Mouse (Mus musculus) splenic B cell, adult 2 months (primary cell): ENCODE data around the gene 2310009B15Rik.

Source experiments
- DNase-seq: peaks from one replicate; pipeline ENCODE4 v3.0.0-alpha.2; 2011; ENCODE audit warnings: low read depth, low spot score
- H3K27me3 ChIP-seq: 2 replicates; pipeline ENCODE4 v1.6.1; 2012; ENCODE audit warnings: mild to moderate bottlenecking, low read length, moderate library complexity, mixed read lengths; ENCODE audit not compliant: control insufficient read depth, poor library complexity, insufficient read depth, severe bottlenecking
- H3K36me3 ChIP-seq: 2 replicates; pipeline ENCODE4 v1.6.1; 2012; ENCODE audit warnings: mild to moderate bottlenecking, low read length, moderate library complexity, mixed read lengths; ENCODE audit not compliant: control insufficient read depth, poor library complexity, insufficient read depth, severe bottlenecking

2310009B15Rik gene

GRCm38 (mm10) chr1:138835355-138835900 is 21.2 kb downstream of the 2310009B15Rik start:
- H3K36me3 ChIP-seq: no peaks in the 10 kb centered on the region
- peak; percentile 74 for DNase-seq
- peaks cover 3% of the 10 kb centered on the region; the same call in 1 of the 2 replicates for H3K27me3 ChIP-seq

GRCm38 (mm10) chr1:138831309-138831708 is 25.3 kb downstream of the 2310009B15Rik start:
- Histone ChIP-seq H3K36me3 (no peaks in the 10 kb centered on the region), H3K27me3 (peaks cover 2% of the 10 kb centered on the region; the same call in 1 of the 2 replicates)
- peak; percentile 49 for DNase-seq

GRCm38 (mm10) chr1:138826841-138827240 is 29.8 kb downstream of the 2310009B15Rik start:
- Histone ChIP-seq H3K36me3 (no peaks in the 10 kb centered on the region), H3K27me3 (peaks cover 2% of the 10 kb centered on the region; the same call in 1 of the 2 replicates)
- DNase-seq: no peak

- DNase-seq: no peak
- H3K27me3 ChIP-seq: no peaks in the 10 kb centered on the region
- no peaks in the 10 kb centered on the region for H3K36me3 ChIP-seq
These were observed 33.7 kb downstream of the 2310009B15Rik start for GRCm38 (mm10) chr1:138822985-138823322.

GRCm38 (mm10) chr1:138822255-138822984 is 34.2 kb downstream of the 2310009B15Rik start:
- no peaks in the 10 kb centered on the region for H3K36me3 ChIP-seq
- H3K27me3 ChIP-seq: no peaks in the 10 kb centered on the region
- peak; percentile 45 for DNase-seq
